Mouse (Mus musculus) lung, postnatal 14 days (tissue): ENCODE measurements around the gene Calhm2.

Experiments used
- DNase-seq: peaks from one replicate; pipeline ENCODE4 v3.0.0; 2021

Gene Calhm2

GRCm38 (mm10) chr19:47137771-47138421, at the start of gene Calhm2:
Gene Calhm2 (minus strand): TSS chr19:47138294.
- peak; percentile 62 for DNase-seq

GRCm38 (mm10) chr19:47186514-47187275, 48.6 kb upstream of the Calhm2 start:
- DNase-seq: no peak

GRCm38 (mm10) chr19:47184736-47185135, 46.6 kb upstream of the Calhm2 start:
- no peak for DNase-seq

- no peak for DNase-seq
Observed at GRCm38 (mm10) chr19:47184221-47184620, 46.1 kb upstream of the Calhm2 start.

- DNase-seq: no peak
Observed at GRCm38 (mm10) chr19:47180011-47180410, 41.9 kb upstream of the Calhm2 start.

GRCm38 (mm10) chr19:47179272-47179809, 41.2 kb upstream of the Calhm2 start:
- peak; percentile 6 for DNase-seq

GRCm38 (mm10) chr19:47178431-47179271, 40.6 kb upstream of the Calhm2 start, which contains the start of gene Neurl1a:
Gene Neurl1a (plus strand): TSS chr19:47178820.
- peak; percentile 38 for DNase-seq

GRCm38 (mm10) chr19:47178001-47178400, 39.9 kb upstream of the Calhm2 start:
- DNase-seq: peak; percentile 11

- DNase-seq: no peak
Observed at GRCm38 (mm10) chr19:47176916-47177505, 38.9 kb upstream of the Calhm2 start.

- DNase-seq: no peak
Observed at GRCm38 (mm10) chr19:47175472-47175871, 37.4 kb upstream of the Calhm2 start.

GRCm38 (mm10) chr19:47174515-47174914, 36.4 kb upstream of the Calhm2 start:
- DNase-seq: peak; percentile 44

- DNase-seq: peak; percentile 91
Observed at GRCm38 (mm10) chr19:47168793-47169412, 30.8 kb upstream of the Calhm2 start.

GRCm38 (mm10) chr19:47168223-47168622, 30.1 kb upstream of the Calhm2 start:
- DNase-seq: peak; percentile 24

- no peak for DNase-seq
Observed at GRCm38 (mm10) chr19:47167617-47168214, 29.6 kb upstream of the Calhm2 start.

- no peak for DNase-seq
Observed at GRCm38 (mm10) chr19:47166758-47167157, 28.7 kb upstream of the Calhm2 start.

- no peak for DNase-seq
Observed at GRCm38 (mm10) chr19:47163176-47163744, 25.2 kb upstream of the Calhm2 start.

GRCm38 (mm10) chr19:47161669-47162068, 23.6 kb upstream of the Calhm2 start:
- DNase-seq: no peak

GRCm38 (mm10) chr19:47157664-47158063, 19.6 kb upstream of the Calhm2 start, which contains the start of gene Calhm3:
Gene Calhm3 (minus strand): TSS chr19:47157764.
- no peak for DNase-seq

- DNase-seq: no peak
Observed at GRCm38 (mm10) chr19:47153767-47154166, 15.7 kb upstream of the Calhm2 start.

- DNase-seq: no peak
Observed at GRCm38 (mm10) chr19:47152062-47152369, 13.9 kb upstream of the Calhm2 start.

GRCm38 (mm10) chr19:47151332-47152061, 13.4 kb upstream of the Calhm2 start:
- DNase-seq: no peak
